Mouse (Mus musculus) midbrain, embryonic 16.5 days (tissue): ENCODE results near the gene Gm11077. TPM values are rescaled to one million over a fixed set of nuclear protein-coding genes. Genes with fewer than 3 reads are reported as not detected.

Source experiments
- polyA plus RNA-seq: library from polyadenylated mRNA; unstranded; fragments of >200 nt; fragmentation: Nextera tagmentation; extraction: Ambion mirVana; gene quantifications from 2 replicates; pipeline ENCODE4 v1.2.1, GENCODE M21; 2015

Gene Gm11077
- polyA plus RNA-seq, 1 experiment from 2014 or later = not detected

Other genes with a start within 250 kb of the Gm11077 start
- 7.5 and 7.6 TPM in 2 replicates for gene Aebp2, start 106.6 kb upstream of the Gm11077 start, polyA plus RNA-seq